In the genomic region with DNA sequence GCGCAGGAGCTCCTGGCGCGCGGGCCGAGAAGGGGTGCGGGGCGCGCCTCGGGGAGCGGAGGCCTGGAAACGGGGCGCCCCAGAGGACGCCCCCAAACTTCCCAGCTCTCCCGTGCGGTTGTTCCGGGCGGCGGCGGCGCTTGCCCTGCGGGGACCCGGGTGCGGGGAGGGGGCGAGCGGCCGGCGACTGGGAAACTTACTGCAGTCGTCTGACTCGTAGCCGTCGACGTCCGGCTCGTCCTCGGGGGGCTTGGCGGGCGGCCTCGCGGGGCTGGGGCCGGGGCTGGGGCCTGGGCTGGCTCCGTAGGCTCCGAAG, we compare ENCODE assay signal across 7 mouse cellular contexts. TPM values are rescaled to one million over a fixed set of nuclear protein-coding genes. Genes with fewer than 3 reads are reported as not detected.
DNase-seq lines count a peak whose midpoint lies in the region; ATAC-seq and TF ChIP-seq lines count a peak whose summit lies in the region.

No protein-coding gene starts in this region.

- ATAC-seq in forebrain, embryonic 13.5 days = 0 out of 2 replicates have a peak, but pooled peaks have one; percentile 13
- no peak for ATAC-seq in intestine, embryonic 16.5 days
- ATAC-seq in neural tube, embryonic 15.5 days (ENCODE audit: low FRiP score) = no peak

- no peak overlapping the region for H3K27ac ChIP-seq in forebrain, embryonic 13.5 days
- no peak overlapping the region for H3K27ac ChIP-seq in intestine, embryonic 16.5 days (ENCODE audit: low read length)
- no peak overlapping the region for H3K27ac ChIP-seq in neural tube, embryonic 15.5 days (replicated peaks)

- no peak for TF ChIP-seq CTCF in lung, adult 2 months (IDR thresholded peaks at IDR 0.05; ENCODE audit: insufficient read depth, low read length)

- H3K9me3 ChIP-seq in forebrain, embryonic 13.5 days (replicated peaks) = no peaks in the 10 kb centered on the region
- H3K9me3 ChIP-seq in intestine, embryonic 16.5 days (ENCODE audit: control insufficient read depth, low read length) = no peaks in the 10 kb centered on the region
- H3K9me3 ChIP-seq in neural tube, embryonic 15.5 days (replicated peaks) = no peaks in the 10 kb centered on the region

- peaks cover 66% of the 10 kb centered on the region for H3K27me3 ChIP-seq in forebrain, embryonic 13.5 days
- peaks cover 15% of the 10 kb centered on the region for H3K27me3 ChIP-seq in intestine, embryonic 16.5 days (replicated peaks; ENCODE audit: control insufficient read depth, insufficient read depth, low read length)
- peaks cover 49% of the 10 kb centered on the region for H3K27me3 ChIP-seq in neural tube, embryonic 15.5 days (replicated peaks)

- DNase-seq in lung, adult 2 months = no peak
- DNase-seq in lung, postnatal 25 days (ENCODE audit: low spot score) = no peak
- no peak for DNase-seq in right cerebral cortex, postnatal 25 days
- DNase-seq in cerebellum, postnatal 14 days = no peak

- H3K9ac ChIP-seq in forebrain, embryonic 13.5 days = peak overlapping the region; percentile 62
- H3K9ac ChIP-seq in intestine, embryonic 16.5 days (ENCODE audit: low read depth, low read length) = peak overlapping the region; percentile 64
- peak overlapping the region; percentile 56 for H3K9ac ChIP-seq in neural tube, embryonic 15.5 days (replicated peaks)

- no peaks in the 10 kb centered on the region for H3K4me1 ChIP-seq in lung, adult 2 months (ENCODE audit: control insufficient read depth, insufficient read depth, low read length)
- H3K4me1 ChIP-seq in forebrain, embryonic 13.5 days = peaks cover 17% of the 10 kb centered on the region
- peaks cover 4% of the 10 kb centered on the region; the same call in 1 of the 2 replicates for H3K4me1 ChIP-seq in intestine, embryonic 16.5 days (ENCODE audit: control insufficient read depth, insufficient read depth, low read length)
- H3K4me1 ChIP-seq in neural tube, embryonic 15.5 days = peaks cover 19% of the 10 kb centered on the region

- peak overlapping the region; percentile 67 for H3K4me2 ChIP-seq in forebrain, embryonic 13.5 days
- H3K4me2 ChIP-seq in intestine, embryonic 16.5 days (ENCODE audit: low read depth, low read length) = peak overlapping the region; percentile 65
- peak overlapping the region; percentile 73 for H3K4me2 ChIP-seq in neural tube, embryonic 15.5 days

- no peaks in the 10 kb centered on the region for H3K36me3 ChIP-seq in forebrain, embryonic 13.5 days (ENCODE audit: poor library complexity, severe bottlenecking)
- no peaks in the 10 kb centered on the region for H3K36me3 ChIP-seq in intestine, embryonic 16.5 days (ENCODE audit: control insufficient read depth, insufficient read depth, low read length)
- H3K36me3 ChIP-seq in neural tube, embryonic 15.5 days = no peaks in the 10 kb centered on the region

- no peak for TF ChIP-seq POLR2A in lung, adult 2 months (IDR thresholded peaks at IDR 0.05; ENCODE audit: borderline replicate concordance, extremely low read depth, low read depth, low read length)

- WGBS in lung, adult 2 months = 2% methylated on average over 41 of the region's 42 CpGs
- under 1% methylated on average over 37 of the region's 42 CpGs for WGBS in forebrain, embryonic 13.5 days
- 2% methylated on average over 37 of the region's 42 CpGs for WGBS in intestine, embryonic 16.5 days
- WGBS in neural tube, embryonic 15.5 days = 1% methylated on average over 38 of the region's 42 CpGs

- peak overlapping the region; percentile 3 for H3K4me3 ChIP-seq in lung, adult 2 months (replicated peaks; ENCODE audit: extremely low read depth, low read depth, low read length)
- H3K4me3 ChIP-seq in forebrain, embryonic 13.5 days = peak overlapping the region; percentile 47
- peak overlapping the region; percentile 53 for H3K4me3 ChIP-seq in intestine, embryonic 16.5 days (ENCODE audit: low read length)
- H3K4me3 ChIP-seq in neural tube, embryonic 15.5 days (replicated peaks) = peak overlapping the region; percentile 52

RNA-seq across cellular contexts. Expression of gene Doc2b, which starts 0.6 kb away (rescaled TPM):
- 0.22 and 0.33 TPM in 2 replicates for polyA plus RNA-seq in lung, adult 2 months (2012; rRNA removed)
- polyA plus RNA-seq in forebrain, embryonic 13.5 days (2015; fragmentation: Nextera tagmentation; extraction: Ambion mirVana) = 0.92 and 1.2 TPM in 2 replicates
- 0.61 and 0.97 TPM in 2 replicates for polyA plus RNA-seq in intestine, embryonic 16.5 days (2015; fragmentation: Nextera tagmentation; extraction: Ambion mirVana)
- 2.5 and 2.8 TPM in 2 replicates for polyA plus RNA-seq in neural tube, embryonic 15.5 days (2015; fragmentation: Nextera tagmentation; extraction: Ambion mirVana)

Comparison
In these comparisons a context has a peak if more than half of its experiments do, and no peak if none do; other contexts are left out.
1. H3K4me3 ChIP-seq: peak in every context shown above with its lines; median percentile 53 in intestine, embryonic 16.5 days; 52 in neural tube, embryonic 15.5 days; 47 in forebrain, embryonic 13.5 days; 3 in lung, adult 2 months.